Mouse (Mus musculus) urinary bladder, postnatal 14 days (tissue): ENCODE measurements around the gene Aurka.

Experiments used
- DNase-seq: peaks from one replicate; pipeline ENCODE4 v3.0.0; 2021; ENCODE audit warnings: low spot score

The Aurka gene

GRCm38 (mm10) chr2:172381341-172381740 is 11.0 kb upstream of the Aurka start:
- no peak for DNase-seq

GRCm38 (mm10) chr2:172380513-172380912 is 10.2 kb upstream of the Aurka start:
- no peak for DNase-seq

GRCm38 (mm10) chr2:172378332-172378731 is 8.0 kb upstream of the Aurka start:
- peak; percentile 42 for DNase-seq

GRCm38 (mm10) chr2:172376999-172377515 is 6.7 kb upstream of the Aurka start:
- no peak for DNase-seq

GRCm38 (mm10) chr2:172376551-172376950 is 6.2 kb upstream of the Aurka start:
- no peak for DNase-seq

- no peak for DNase-seq
Observed at GRCm38 (mm10) chr2:172371258-172371657, 923 bp upstream of the Aurka start.

GRCm38 (mm10) chr2:172363176-172363575 is 7.2 kb downstream of the Aurka start:
- DNase-seq = no peak

GRCm38 (mm10) chr2:172355833-172356232 is 14.5 kb downstream of the Aurka start:
- no peak for DNase-seq

GRCm38 (mm10) chr2:172354761-172355160 is 15.6 kb downstream of the Aurka start:
- no peak for DNase-seq

- no peak for DNase-seq
Observed at GRCm38 (mm10) chr2:172353218-172353617, 17.1 kb downstream of the Aurka start.

- no peak for DNase-seq
Observed at GRCm38 (mm10) chr2:172350773-172351172, 19.6 kb downstream of the Aurka start.

- no peak for DNase-seq
Observed at GRCm38 (mm10) chr2:172349776-172350175, 20.6 kb downstream of the Aurka start.

GRCm38 (mm10) chr2:172348297-172348950 is 21.9 kb downstream of the Aurka start:
- no peak for DNase-seq

- DNase-seq = no peak
Observed at GRCm38 (mm10) chr2:172346933-172347611, 23.3 kb downstream of the Aurka start.

GRCm38 (mm10) chr2:172346034-172346929 is 24.1 kb downstream of the Aurka start:
- peak; percentile 58 for DNase-seq

- peak; percentile 96 for DNase-seq
Observed at GRCm38 (mm10) chr2:172345258-172345738, 25.0 kb downstream of the Aurka start, which contains the start of gene Fam210b. Gene Fam210b (plus strand): TSS chr2:172345565.

- no peak for DNase-seq
Observed at GRCm38 (mm10) chr2:172344669-172345068, 25.7 kb downstream of the Aurka start.

GRCm38 (mm10) chr2:172343751-172344150 is 26.6 kb downstream of the Aurka start:
- no peak for DNase-seq

GRCm38 (mm10) chr2:172341606-172342005 is 28.7 kb downstream of the Aurka start:
- no peak for DNase-seq

- no peak for DNase-seq
Observed at GRCm38 (mm10) chr2:172340936-172341335, 29.4 kb downstream of the Aurka start.

GRCm38 (mm10) chr2:172338206-172338942 is 32.0 kb downstream of the Aurka start:
- DNase-seq = no peak
